Mouse (Mus musculus) megakaryocyte, adult 5-6 weeks (primary cell): Measurements from ENCODE around the gene Dlg2. TPM values are rescaled to one million over a fixed set of nuclear protein-coding genes. Genes with fewer than 3 reads are reported as not detected.

Experiments used
- ATAC-seq: 2 replicates; pipeline ENCODE4 v1.8.0; 2016; ENCODE audit warnings: mild to moderate bottlenecking, inconsistent platforms; ENCODE audit not compliant: poor library complexity, severe bottlenecking
- total RNA-seq, 2 experiments: library from RNA; stranded (forward) in 1 of 2; stranded (reverse) in 1 of 2; fragments of 153-499, 151-499 nt in 1 of 2; fragments of 221-1000, 200-1000 nt in 1 of 2; gene quantifications; 2 replicates each; pipeline versions ENCODE4 v1.2.3 to v1.2.4; 2015 to 2017

Dlg2 gene
- total RNA-seq, 2 experiments from 2014 or later: 0.33 TPM; not detected in 1

- no peak for ATAC-seq
Observed at GRCm38 (mm10) chr7:92485881-92486710, 2009.6 kb downstream of the Dlg2 start.

GRCm38 (mm10) chr7:92486878-92487277 lies 2010.4 kb downstream of the Dlg2 start:
- ATAC-seq: no peak

- no peak for ATAC-seq
Observed at GRCm38 (mm10) chr7:92492262-92492661, 2015.8 kb downstream of the Dlg2 start.

- ATAC-seq: no peak
Observed at GRCm38 (mm10) chr7:92493521-92493920, 2017.0 kb downstream of the Dlg2 start.

Other genes starting within 250 kb of the Dlg2 start
- gene Ccdc83, start 210.9 kb upstream of the Dlg2 start, total RNA-seq (2015): not detected in 2 replicates
- gene Ccdc83, start 210.9 kb upstream of the Dlg2 start, total RNA-seq (2017): not detected in 2 replicates
- 1.4 and 1.9 TPM in 2 replicates for gene Sytl2, start 174.4 kb upstream of the Dlg2 start, total RNA-seq (2015)
- 1.7 and 2.3 TPM in 2 replicates for gene Sytl2, start 174.4 kb upstream of the Dlg2 start, total RNA-seq (2017)
- not detected in 2 replicates for gene Ccdc89, start 50.1 kb upstream of the Dlg2 start, total RNA-seq (2015)
- gene Ccdc89, start 50.1 kb upstream of the Dlg2 start, total RNA-seq (2017): not detected in 2 replicates
- gene Crebzf, start 33.9 kb upstream of the Dlg2 start, total RNA-seq (2015): 74.9 and 89.1 TPM in 2 replicates
- 47.2 and 52.6 TPM in 2 replicates for gene Crebzf, start 33.9 kb upstream of the Dlg2 start, total RNA-seq (2017)
- 59.0 and 64.5 TPM in 2 replicates for gene Tmem126a, start 19.4 kb upstream of the Dlg2 start, total RNA-seq (2015)
- 20.7 and 31.2 TPM in 2 replicates for gene Tmem126a, start 19.4 kb upstream of the Dlg2 start, total RNA-seq (2017)
- 11.9 and 15.3 TPM in 2 replicates for gene Tmem126b, start 671 bp upstream of the Dlg2 start, total RNA-seq (2015)
- gene Tmem126b, start 671 bp upstream of the Dlg2 start, total RNA-seq (2017): 11.9 and 13.5 TPM in 2 replicates